Mouse (Mus musculus) spleen, adult 2 months (tissue): Measurements from ENCODE around the gene Zfyve21.

Experiments
- CTCF ChIP-seq: fragments of 200-500 bp; IDR thresholded peaks from 2 replicates; pipeline ENCODE4 v1.5.1; 2011; ENCODE audit warnings: mild to moderate bottlenecking, inconsistent platforms; ENCODE audit not compliant: insufficient read depth, insufficient read length, insufficient replicate concordance; ENCODE audit errors: extremely low read depth
- POLR2A ChIP-seq: fragments of 200-500 bp; IDR thresholded peaks from 2 replicates; pipeline ENCODE4 v1.6.1; 2011; ENCODE audit warnings: low read depth, low read length, inconsistent platforms

DNA sequence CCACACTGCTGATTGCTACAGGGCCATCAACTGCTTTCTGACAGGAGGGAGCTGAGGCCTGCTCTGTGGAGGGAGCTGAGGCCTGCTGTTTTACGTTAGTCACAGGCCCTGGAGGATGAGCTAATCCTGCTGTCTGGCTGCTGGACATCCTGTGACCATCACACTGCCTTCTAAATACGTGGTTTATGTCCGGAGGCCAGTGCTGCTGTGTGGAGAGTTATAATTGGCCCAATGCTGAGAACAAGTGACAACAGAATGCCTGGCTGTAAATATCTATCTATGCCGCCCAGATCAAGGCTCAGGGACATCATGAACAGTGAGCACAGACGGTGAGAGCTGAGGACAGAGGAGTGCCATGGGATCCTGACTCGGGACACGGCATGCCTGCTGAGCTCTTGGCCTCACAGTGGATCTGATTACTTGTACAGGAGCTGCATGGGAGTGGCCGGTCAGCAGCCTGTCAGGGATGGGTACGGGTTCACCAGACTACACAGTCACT lies 34.4 kb downstream of the Zfyve21 start:
- TF ChIP-seq CTCF (no peak), POLR2A (no peak)
